Mouse (Mus musculus) megakaryocyte, embryonic 14.5 days (primary cell): Measurements from ENCODE around the gene Gm13290. TPM values are rescaled to one million over a fixed set of nuclear protein-coding genes. Genes with fewer than 3 reads are reported as not detected.
"Not testable (repeated sequence)": the region's sequence is repeated elsewhere in the genome, so short reads cannot be mapped to it uniquely, and the experiment has no call there.

Experiments used
- H3K27me3 ChIP-seq: replicated peaks from 2 replicates; pipeline ENCODE3; 2012; ENCODE audit warnings: inconsistent platforms
- H3K36me3 ChIP-seq: replicated peaks from 2 replicates; pipeline ENCODE3; 2012; ENCODE audit warnings: low read length, inconsistent platforms, mixed read lengths
- H3K4me1 ChIP-seq: 2 replicates; pipeline ENCODE4 v1.6.1; 2012; ENCODE audit warnings: inconsistent platforms
- H3K4me3 ChIP-seq: replicated peaks from 2 replicates; pipeline ENCODE3; 2012; ENCODE audit warnings: moderate library complexity, mild to moderate bottlenecking, inconsistent platforms
- H3K9me3 ChIP-seq: 2 replicates; pipeline ENCODE4 v1.6.1; 2012; ENCODE audit warnings: inconsistent platforms
- FLI1 ChIP-seq: IDR thresholded peaks from 2 replicates; pipeline ENCODE4 v1.6.1; 2012; ENCODE audit warnings: low read length, inconsistent platforms, mixed read lengths
- GATA1 ChIP-seq: IDR thresholded peaks from 3 replicates; pipeline ENCODE4 v1.6.1; 2012; ENCODE audit warnings: mixed read lengths, low read length, inconsistent platforms, borderline replicate concordance
- polyA plus RNA-seq: library from polyadenylated mRNA; stranded (reverse); fragments of >175 nt; gene quantifications from 2 replicates; pipeline ENCODE4 v1.2.3, GENCODE M21; 2012; ENCODE audit warnings: low replicate concordance; ENCODE audit not compliant: insufficient read depth

Gene Gm13290
- polyA plus RNA-seq, 1 experiment: not detected

- H3K9me3 ChIP-seq, H3K4me3 ChIP-seq, H3K36me3 ChIP-seq, H3K27me3 ChIP-seq, H3K4me1 ChIP-seq: not testable (repeated sequence)
These were observed 31.6 kb downstream of the Gm13290 start, which contains the start of gene Gm13288 for GRCm38 (mm10) chr4:88805231-88805630. Gene Gm13288, plus strand, starts transcription at chr4:88805531.

- H3K9me3 ChIP-seq, H3K4me3 ChIP-seq, H3K36me3 ChIP-seq, H3K4me1 ChIP-seq, H3K27me3 ChIP-seq: not testable (repeated sequence)
These were observed 32.1 kb downstream of the Gm13290 start for GRCm38 (mm10) chr4:88805761-88806160.

- no peak for TF ChIP-seq FLI1
- Histone ChIP-seq H3K4me1 (no peaks in the 10 kb centered on the region), H3K4me3 (no peak within 1 kb of the TSS), H3K9me3 (peaks cover 7% of the 10 kb centered on the region), H3K36me3 (no peaks in the 10 kb centered on the region), H3K27me3 (peaks cover 2% of the 10 kb centered on the region)
These were observed 42.3 kb downstream of the Gm13290 start, which contains the start of gene Ifna7 for GRCm38 (mm10) chr4:88815928-88816327. Gene Ifna7, plus strand, starts transcription at chr4:88816228.

- Histone ChIP-seq H3K36me3 (no peaks in the 10 kb centered on the region), H3K27me3 (peaks cover 2% of the 10 kb centered on the region), H3K4me1 (0 out of 2 replicates have a peak, but pooled peaks cover 3% of the 10 kb centered on the region), H3K9me3 (no peaks in the 10 kb centered on the region), H3K4me3 (no peak within 1 kb of the TSS)
- TF ChIP-seq GATA1 (no peak), FLI1 (no peak)
These were observed 46.0 kb downstream of the Gm13290 start, which contains the start of gene Ifna11 for GRCm38 (mm10) chr4:88819659-88820058. Gene Ifna11, plus strand, starts transcription at chr4:88819959.

- 0 out of 2 replicates have a peak, but pooled peaks cover 3% of the 10 kb centered on the region for H3K4me1 ChIP-seq
- TF ChIP-seq FLI1: no peak
- no peak for TF ChIP-seq GATA1
- H3K9me3 ChIP-seq: no peaks in the 10 kb centered on the region
These were observed 49.4 kb downstream of the Gm13290 start for GRCm38 (mm10) chr4:88822995-88823394.

More at GRCm38 (mm10) chr4:88822995-88823394, 49.4 kb downstream of the Gm13290 start:
- H3K27me3 ChIP-seq: peaks cover 2% of the 10 kb centered on the region
- no peak overlapping the region for H3K4me3 ChIP-seq
- no peaks in the 10 kb centered on the region for H3K36me3 ChIP-seq

Other genes starting within 250 kb of the Gm13290 start
- gene Ifna15, start 215.6 kb upstream of the Gm13290 start, polyA plus RNA-seq: not detected in 2 replicates
- not detected in 2 replicates for gene Ifna14, start 202.0 kb upstream of the Gm13290 start, polyA plus RNA-seq
- not detected in 2 replicates for gene Ifna9, start 181.4 kb upstream of the Gm13290 start, polyA plus RNA-seq
- gene Ifna12, start 170.5 kb upstream of the Gm13290 start, polyA plus RNA-seq: not detected in 2 replicates
- gene C87499, start 139.4 kb upstream of the Gm13290 start, polyA plus RNA-seq: not detected in 2 replicates
- not detected in 2 replicates for gene Ifna13, start 129.4 kb upstream of the Gm13290 start, polyA plus RNA-seq
- not detected in 2 replicates for gene Ifna16, start 96.9 kb upstream of the Gm13290 start, polyA plus RNA-seq
- gene Ifna2, start 89.9 kb upstream of the Gm13290 start, polyA plus RNA-seq: not detected in 2 replicates
- not detected in 2 replicates for gene Ifnab, start 82.5 kb upstream of the Gm13290 start, polyA plus RNA-seq
- 0.27 TPM in 1 of 2 replicates, not detected in the other for gene Gm26566, start 52.0 kb upstream of the Gm13290 start, polyA plus RNA-seq
- 1.4 and 2.6 TPM in 2 replicates for gene Klhl9, start 51.4 kb upstream of the Gm13290 start, polyA plus RNA-seq
- not detected in 2 replicates for gene Gm13271, start 19.0 kb upstream of the Gm13290 start, polyA plus RNA-seq
- not detected in 2 replicates for gene Gm13283, start 13.7 kb upstream of the Gm13290 start, polyA plus RNA-seq
- not detected in 2 replicates for gene Gm13289, start 3.1 kb downstream of the Gm13290 start, polyA plus RNA-seq
- not detected in 2 replicates for gene Gm13272, start 6.0 kb downstream of the Gm13290 start, polyA plus RNA-seq
- gene Ifnz, start 8.3 kb downstream of the Gm13290 start, polyA plus RNA-seq: not detected in 2 replicates
- not detected in 2 replicates for gene Gm13276, start 11.9 kb downstream of the Gm13290 start, polyA plus RNA-seq
- not detected in 2 replicates for gene Gm13277, start 14.8 kb downstream of the Gm13290 start, polyA plus RNA-seq
- not detected in 2 replicates for gene Gm13278, start 17.7 kb downstream of the Gm13290 start, polyA plus RNA-seq
- 0.64 TPM in 1 of 2 replicates, not detected in the other for gene Gm13275, start 20.7 kb downstream of the Gm13290 start, polyA plus RNA-seq
- not detected in 2 replicates for gene Gm13279, start 23.6 kb downstream of the Gm13290 start, polyA plus RNA-seq
- gene Gm13285, start 25.8 kb downstream of the Gm13290 start, polyA plus RNA-seq: not detected in 2 replicates
- gene Gm13287, start 29.4 kb downstream of the Gm13290 start, polyA plus RNA-seq: 0.64 TPM in 1 of 2 replicates, not detected in the other
- not detected in 2 replicates for gene Gm13288, start 31.7 kb downstream of the Gm13290 start, polyA plus RNA-seq
- gene Ifna7, start 42.4 kb downstream of the Gm13290 start, polyA plus RNA-seq: not detected in 2 replicates
- not detected in 2 replicates for gene Ifna11, start 46.1 kb downstream of the Gm13290 start, polyA plus RNA-seq
- gene Ifna6, start 53.6 kb downstream of the Gm13290 start, polyA plus RNA-seq: not detected in 2 replicates
- not detected in 2 replicates for gene Ifna5, start 61.7 kb downstream of the Gm13290 start, polyA plus RNA-seq
- gene Ifna4, start 68.0 kb downstream of the Gm13290 start, polyA plus RNA-seq: not detected in 2 replicates
- not detected in 2 replicates for gene Ifna1, start 76.3 kb downstream of the Gm13290 start, polyA plus RNA-seq
- gene Ifne, start 106.4 kb downstream of the Gm13290 start, polyA plus RNA-seq: not detected in 2 replicates